ENCODE assay signal across 8 mouse cellular contexts in the genomic region with DNA sequence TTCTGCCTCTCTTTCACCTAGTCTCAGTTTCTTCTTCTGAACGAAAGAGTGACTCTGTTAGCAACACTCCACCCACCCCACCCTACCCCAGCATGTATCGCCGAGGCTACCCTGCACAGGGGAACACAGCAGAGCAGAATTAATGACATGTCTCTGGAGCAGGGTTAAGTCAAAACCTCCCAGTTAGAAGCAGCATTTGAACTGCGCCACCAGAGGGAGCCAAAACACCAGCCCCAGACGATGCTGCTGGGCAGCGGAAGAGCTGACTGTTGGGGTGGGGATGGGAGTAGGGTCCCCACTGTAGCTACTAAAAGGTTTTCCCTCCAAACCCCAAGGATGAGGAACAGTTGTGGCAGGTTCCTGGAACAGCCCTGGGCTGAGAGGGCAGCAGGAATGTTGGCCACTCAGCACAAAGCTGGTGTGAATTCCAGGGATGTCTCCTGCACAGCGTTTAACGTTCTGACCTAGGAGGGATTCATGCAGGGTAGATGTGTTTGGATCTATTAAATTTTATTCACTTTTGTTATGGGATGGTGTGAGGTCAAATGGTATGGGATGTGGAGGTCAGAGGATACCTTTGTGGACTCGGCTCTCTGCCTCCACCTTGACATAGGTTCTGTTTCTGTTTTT. TPM values are rescaled to one million over a fixed set of nuclear protein-coding genes. Genes with fewer than 3 reads are reported as not detected.
DNase-seq lines count a peak whose midpoint lies in the region; ATAC-seq and TF ChIP-seq lines count a peak whose summit lies in the region.

No protein-coding gene starts in this region.

- H3K27ac ChIP-seq in liver, embryonic 14.5 days: no peak overlapping the region
- H3K27ac ChIP-seq in thymus, adult 2 months (ENCODE audit: control insufficient read depth, insufficient read depth, low read length): no peak overlapping the region

- DNase-seq in 416B (ENCODE audit: low read depth): peak; percentile 77
- peak; percentile 89 for DNase-seq in NIH3T3 (ENCODE audit: low read depth)
- DNase-seq in cerebellum, postnatal 25 days: peak; percentile 84 to 89
- DNase-seq in kidney, adult 18-20 months: peak; percentile 81
- peak in 2 of 3 experiments; percentile 38 to 43 for DNase-seq in liver, embryonic 14.5 days (ENCODE audit: low read depth in 3 of 3, low spot score in 3 of 3)
- DNase-seq in neural tube, embryonic 10.5 days (ENCODE audit: extremely low spot score, low spot score): peak; percentile 77
- DNase-seq in thymus, adult 2 months: peak; percentile 83

- H3K36me3 ChIP-seq in liver, embryonic 14.5 days (replicated peaks; ENCODE audit: control insufficient read depth, insufficient read depth, low read depth): no peaks in the 10 kb centered on the region
- H3K36me3 ChIP-seq in thymus, adult 2 months (ENCODE audit: control insufficient read depth, insufficient read depth, low read length): no peaks in the 10 kb centered on the region

- 27% methylated on average over 9 of the region's 9 CpGs for WGBS in liver, embryonic 14.5 days (ENCODE audit: insufficient replicate concordance)
- WGBS in thymus, adult 2 months: 34% methylated on average over 9 of the region's 9 CpGs

- no peak overlapping the region for H3K4me2 ChIP-seq in liver, embryonic 14.5 days (ENCODE audit: low read depth)

- ATAC-seq in granulocyte monocyte progenitor cell, adult 5-6 weeks (replicated peaks; ENCODE audit: poor library complexity, severe bottlenecking): peak; percentile 65
- no peak for ATAC-seq in liver, embryonic 14.5 days (ENCODE audit: insufficient read depth)

- H3K9ac ChIP-seq in liver, embryonic 14.5 days (replicated peaks): no peak overlapping the region

- H3K27me3 ChIP-seq in liver, embryonic 14.5 days (ENCODE audit: control insufficient read depth, insufficient read depth, low read length): no peaks in the 10 kb centered on the region
- no peaks in the 10 kb centered on the region for H3K27me3 ChIP-seq in thymus, adult 2 months (ENCODE audit: control insufficient read depth, insufficient read depth, low read length)

- no peaks in the 10 kb centered on the region; a peak in 1 of 4 replicates for H3K4me1 ChIP-seq in liver, embryonic 14.5 days (replicated peaks; ENCODE audit: control insufficient read depth in 2 of 2, insufficient read depth in 2 of 2, low read length in 1 of 2)
- H3K4me1 ChIP-seq in thymus, adult 2 months (replicated peaks; ENCODE audit: control insufficient read depth, insufficient read depth, low read length): peaks cover 25% of the 10 kb centered on the region

- peak; percentile 96 for TF ChIP-seq CTCF in liver, embryonic 14.5 days (IDR thresholded peaks at IDR 0.05; ENCODE audit: low read depth)
- peak; percentile 96 for TF ChIP-seq CTCF in thymus, adult 2 months (IDR thresholded peaks at IDR 0.05; ENCODE audit: borderline replicate concordance, control insufficient read depth, extremely low read depth, insufficient read depth, low read length, poor library complexity)

- H3K9me3 ChIP-seq in liver, embryonic 14.5 days (ENCODE audit: control insufficient read depth, low read length): no peaks in the 10 kb centered on the region; the same call in 1 of the 2 replicates

- no peak overlapping the region for H3K4me3 ChIP-seq in liver, embryonic 14.5 days (ENCODE audit: insufficient read depth in 1 of 2, low read depth in 2 of 2, low read length in 2 of 2)
- H3K4me3 ChIP-seq in thymus, adult 2 months (ENCODE audit: control insufficient read depth, insufficient read depth, low read length): no peak overlapping the region

- TF ChIP-seq EP300 in liver, embryonic 14.5 days (IDR thresholded peaks at IDR 0.05; ENCODE audit: low read depth): no peak

- TF ChIP-seq POLR2A in thymus, adult 2 months (IDR thresholded peaks at IDR 0.05; ENCODE audit: control insufficient read depth, extremely low read depth, insufficient read depth, low read length, poor library complexity): no peak

RNA-seq across cellular contexts. Expression of a gene that starts 14.1 kb away (rescaled TPM):
- total RNA-seq in granulocyte monocyte progenitor cell, adult 5-6 weeks (2014; fragmentation: Nextera tagmentation): 0.34 TPM in 1 of 2 replicates, not detected in the other
- total RNA-seq in granulocyte monocyte progenitor cell, adult 5-6 weeks (2017): 0.82 TPM in 1 of 2 replicates, not detected in the other
- 0.13 and 0.18 TPM in 2 replicates for polyA plus RNA-seq in liver, embryonic 14.5 days (2012; rRNA removed)
- 0.41 TPM in 1 of 2 replicates, not detected in the other for polyA plus RNA-seq in liver, embryonic 14.5 days (2014; fragmentation: Nextera tagmentation; extraction: Ambion mirVana)
- polyA plus RNA-seq in thymus, adult 2 months (2012; rRNA removed): 6.6 and 6.8 TPM in 2 replicates

RNA-seq across cellular contexts. Expression of a gene that starts 19.3 kb away (rescaled TPM):
- total RNA-seq in granulocyte monocyte progenitor cell, adult 5-6 weeks (2014; fragmentation: Nextera tagmentation): 497 and 526 TPM in 2 replicates
- 211 and 216 TPM in 2 replicates for total RNA-seq in granulocyte monocyte progenitor cell, adult 5-6 weeks (2017)
- 118 and 126 TPM in 2 replicates for polyA plus RNA-seq in liver, embryonic 14.5 days (2012; rRNA removed)
- 84.5 and 99.8 TPM in 2 replicates for polyA plus RNA-seq in liver, embryonic 14.5 days (2014; fragmentation: Nextera tagmentation; extraction: Ambion mirVana)
- 583 and 703 TPM in 2 replicates for polyA plus RNA-seq in thymus, adult 2 months (2012; rRNA removed)

RNA-seq across cellular contexts. Expression of a gene that starts 39.4 kb away (rescaled TPM):
- total RNA-seq in granulocyte monocyte progenitor cell, adult 5-6 weeks (2014; fragmentation: Nextera tagmentation): 2,258 and 3,780 TPM in 2 replicates
- total RNA-seq in granulocyte monocyte progenitor cell, adult 5-6 weeks (2017): 1,097 and 1,536 TPM in 2 replicates
- polyA plus RNA-seq in liver, embryonic 14.5 days (2012; rRNA removed): 133 and 152 TPM in 2 replicates
- 86.8 and 132 TPM in 2 replicates for polyA plus RNA-seq in liver, embryonic 14.5 days (2014; fragmentation: Nextera tagmentation; extraction: Ambion mirVana)
- polyA plus RNA-seq in thymus, adult 2 months (2012; rRNA removed): 5.3 and 9.2 TPM in 2 replicates

RNA-seq across cellular contexts. Expression of a gene that starts 39.5 kb away (rescaled TPM):
- 72.1 and 111 TPM in 2 replicates for total RNA-seq in granulocyte monocyte progenitor cell, adult 5-6 weeks (2014; fragmentation: Nextera tagmentation)
- 91.6 and 112 TPM in 2 replicates for total RNA-seq in granulocyte monocyte progenitor cell, adult 5-6 weeks (2017)
- 6.7 and 7.0 TPM in 2 replicates for polyA plus RNA-seq in liver, embryonic 14.5 days (2012; rRNA removed)
- 2.8 and 3.0 TPM in 2 replicates for polyA plus RNA-seq in liver, embryonic 14.5 days (2014; fragmentation: Nextera tagmentation; extraction: Ambion mirVana)
- polyA plus RNA-seq in thymus, adult 2 months (2012; rRNA removed): 1.1 and 1.9 TPM in 2 replicates

RNA-seq across cellular contexts. Expression of a gene that starts 41.5 kb away (rescaled TPM):
- 80.1 and 110 TPM in 2 replicates for total RNA-seq in granulocyte monocyte progenitor cell, adult 5-6 weeks (2014; fragmentation: Nextera tagmentation)
- total RNA-seq in granulocyte monocyte progenitor cell, adult 5-6 weeks (2017): 35.6 and 48.6 TPM in 2 replicates
- 3.4 and 3.5 TPM in 2 replicates for polyA plus RNA-seq in liver, embryonic 14.5 days (2012; rRNA removed)
- polyA plus RNA-seq in liver, embryonic 14.5 days (2014; fragmentation: Nextera tagmentation; extraction: Ambion mirVana): 4.0 and 4.1 TPM in 2 replicates
- 63.7 and 87.8 TPM in 2 replicates for polyA plus RNA-seq in thymus, adult 2 months (2012; rRNA removed)
